Mouse (Mus musculus) stomach, embryonic 16.5 days (tissue): ENCODE results near the gene Ank3. TPM values are rescaled to one million over a fixed set of nuclear protein-coding genes. Genes with fewer than 3 reads are reported as not detected.
"Not testable (repeated sequence)": the region's sequence is repeated elsewhere in the genome, so short reads cannot be mapped to it uniquely, and the experiment has no call there.

Source experiments
- ATAC-seq: fragments of 200-750 bp; cut with Nextera tagmentation; 2 replicates; pipeline ENCODE4 v1.8.0; 2017; ENCODE audit warnings: moderate number of reproducible peaks, moderate TSS enrichment; ENCODE audit not compliant: insufficient read depth, low FRiP score
- H3K27ac ChIP-seq: fragments of 300-500 bp; sonication (generic); 2 replicates; pipeline ENCODE4 v1.5.1; 2014; ENCODE audit warnings: low read length
- H3K27me3 ChIP-seq: fragments of 300-500 bp; sonication (generic); 2 replicates; pipeline ENCODE4 v1.6.1; 2014; ENCODE audit warnings: low read length, control low read depth, mixed read lengths; ENCODE audit not compliant: control insufficient read depth, insufficient read depth
- H3K36me3 ChIP-seq: fragments of 300-500 bp; sonication (generic); 2 replicates; pipeline ENCODE4 v1.6.1; 2014; ENCODE audit warnings: low read length; ENCODE audit not compliant: control insufficient read depth, insufficient read depth
- H3K4me1 ChIP-seq: fragments of 300-500 bp; sonication (generic); 2 replicates; pipeline ENCODE4 v1.6.1; 2014; ENCODE audit warnings: low read length, control low read depth, mixed read lengths; ENCODE audit not compliant: control insufficient read depth, insufficient read depth
- H3K4me2 ChIP-seq: fragments of 300-500 bp; sonication (generic); 2 replicates; pipeline ENCODE4 v1.6.1; 2014; ENCODE audit warnings: low read depth, low read length, mixed read lengths
- H3K4me3 ChIP-seq: fragments of 300-500 bp; sonication (generic); replicated peaks from 2 replicates; pipeline ENCODE4 v1.5.1; 2014; ENCODE audit warnings: mild to moderate bottlenecking, low read length
- H3K9ac ChIP-seq: fragments of 300-500 bp; sonication (generic); 2 replicates; pipeline ENCODE4 v1.6.1; 2014; ENCODE audit warnings: low read length
- H3K9me3 ChIP-seq: fragments of 300-500 bp; sonication (generic); replicated peaks from 2 replicates; pipeline ENCODE4 v1.6.1; 2016; ENCODE audit warnings: low read length, control low read depth; ENCODE audit not compliant: control insufficient read depth
- WGBS: fragments of 180-500 bp; shearing (Covaris S2); extraction: QIAGEN DNeasy Blood & Tissue Kit; methylation state at CpG from one replicate; pipeline ENCODE4 v1.1.7; 2014; 5-methylcytosine and 5-hydroxymethylcytosine counted together
- polyA plus RNA-seq: library from polyadenylated mRNA; unstranded; fragments of >200 nt; fragmentation: Nextera tagmentation; extraction: Ambion mirVana; gene quantifications from 2 replicates; pipeline ENCODE4 v1.2.1, GENCODE M21; 2015

Ank3 gene
- 37.7 TPM in 2 replicates for polyA plus RNA-seq

DNA sequence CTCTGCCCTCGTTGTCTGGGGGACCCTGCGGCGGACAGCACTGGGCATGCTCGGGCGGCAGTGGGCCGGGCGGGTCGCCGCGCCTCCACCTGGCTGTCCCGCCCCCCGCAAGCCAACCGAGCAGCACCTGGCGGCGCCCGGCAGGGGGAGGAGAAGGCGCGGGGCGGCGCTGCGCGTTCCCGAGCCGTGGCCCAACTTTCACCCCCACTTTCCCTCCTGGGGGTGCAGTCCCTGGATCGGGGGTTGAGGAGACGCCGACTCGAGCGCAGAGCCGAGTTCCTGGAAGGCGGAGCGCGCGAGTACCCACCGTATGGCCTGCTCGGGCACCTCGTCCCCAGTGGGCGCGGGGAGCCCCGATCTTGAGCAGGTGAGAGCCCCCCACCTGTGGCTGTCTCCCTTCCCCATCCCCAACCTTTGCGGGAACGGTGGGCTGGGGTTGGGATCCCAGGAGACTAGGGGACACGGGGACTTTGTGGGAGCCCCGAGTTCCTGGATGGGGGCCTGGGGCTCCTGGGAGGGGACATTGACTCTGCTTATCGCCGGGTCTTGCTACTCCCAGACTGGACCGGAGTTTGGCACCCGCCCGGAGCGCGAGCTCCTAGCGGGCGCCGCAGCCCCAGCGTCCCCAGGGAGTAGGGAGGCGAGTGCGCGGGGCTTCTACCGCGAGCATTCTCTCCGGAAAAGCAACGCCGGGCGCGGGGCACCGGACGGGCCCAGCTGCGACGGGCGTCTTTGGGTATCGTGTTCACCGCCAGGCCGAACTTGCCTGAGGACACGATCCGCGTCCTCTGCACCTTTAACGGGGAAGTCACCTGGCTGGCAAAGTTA, at the start of gene Ank3:
TSS of gene Ank3 (plus strand) at position 11 of the 828 bp plus-strand sequence.
- Histone ChIP-seq H3K4me3 (peak within 1 kb of the TSS; percentile 77), H3K4me2 (peak within 1 kb of the TSS; percentile 99), H3K4me1 (peaks cover 12% of the 10 kb centered on the region), H3K9ac (peak within 1 kb of the TSS; percentile 81), H3K9me3 (no peaks in the 10 kb centered on the region), H3K36me3 (no peaks in the 10 kb centered on the region), H3K27me3 (peaks cover 8% of the 10 kb centered on the region), H3K27ac (no peak within 1 kb of the TSS)
- WGBS: under 1% methylated on average over 76 of the region's 77 CpGs
- ATAC-seq: peak; percentile 88

DNA sequence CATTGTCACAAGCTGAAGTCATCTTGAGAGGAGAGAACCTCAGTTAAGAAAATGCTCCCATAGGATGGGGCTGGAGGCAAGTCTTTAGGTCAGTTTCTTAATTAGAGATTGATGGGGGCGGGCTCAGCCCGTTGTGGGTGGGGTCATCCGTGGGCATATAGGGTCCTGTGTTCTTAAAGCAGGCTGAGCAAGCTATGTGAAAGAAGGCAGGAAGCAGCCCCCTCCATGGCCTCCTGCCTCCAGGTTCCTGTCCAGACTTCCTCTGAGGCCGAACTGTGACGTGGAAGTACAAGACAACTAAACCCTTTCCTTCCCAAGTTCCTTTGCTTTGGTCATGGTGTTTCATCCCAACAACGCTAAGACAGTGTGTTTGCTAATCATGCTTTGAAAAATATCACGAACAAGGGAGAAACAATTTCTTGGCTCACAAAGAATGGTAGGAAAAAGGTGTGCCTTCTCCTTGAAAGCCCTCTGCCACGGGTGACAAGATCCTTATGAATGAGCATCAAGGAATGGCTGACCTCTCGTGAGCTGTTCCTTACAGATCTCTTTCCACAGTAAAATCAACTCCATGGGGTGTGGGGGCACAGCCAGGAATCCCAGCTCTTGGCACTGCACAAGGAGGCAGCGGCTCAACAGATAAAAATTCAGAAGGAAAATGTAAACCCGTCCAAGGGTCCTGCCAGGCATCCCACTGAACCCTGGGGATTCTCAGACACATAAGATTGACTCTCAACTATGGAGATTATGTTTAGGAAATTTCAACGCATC, 47.3 kb upstream of the Ank3 start:
- peak overlapping the region; percentile 93 for H3K9ac ChIP-seq
- H3K9me3 ChIP-seq: no peaks in the 10 kb centered on the region
- H3K27me3 ChIP-seq: no peaks in the 10 kb centered on the region
- peak overlapping the region; percentile 85 for H3K4me3 ChIP-seq
- 7% methylated on average over 12 of the region's 12 CpGs for WGBS
- peak; percentile 20; the same call in 1 of the 2 replicates for ATAC-seq
- peaks cover 4% of the 10 kb centered on the region; the same call in 1 of the 2 replicates for H3K36me3 ChIP-seq
- H3K4me1 ChIP-seq: peaks cover 26% of the 10 kb centered on the region
- peak overlapping the region; percentile 94 for H3K27ac ChIP-seq
- peak overlapping the region; percentile 84 for H3K4me2 ChIP-seq

DNA sequence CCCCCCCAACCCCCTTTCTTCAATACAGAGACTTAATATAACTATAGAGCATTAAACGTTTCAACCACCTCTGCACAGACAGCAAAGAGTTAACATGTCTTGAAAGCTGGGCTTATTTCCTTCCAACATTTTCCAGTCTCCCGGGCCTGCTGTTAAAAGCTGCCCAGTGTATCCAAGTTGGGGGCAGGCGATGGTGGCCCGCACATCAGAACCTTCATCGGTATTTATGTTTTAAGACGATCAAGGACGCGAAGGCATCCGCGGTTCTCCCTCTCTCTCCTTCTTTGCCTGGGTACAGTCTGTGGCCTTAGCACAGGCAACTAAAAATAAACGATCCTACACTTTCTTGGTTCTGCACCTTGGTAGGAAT, 46.7 kb upstream of the Ank3 start:
- WGBS: under 1% methylated on average over 11 of the region's 11 CpGs
- H3K36me3 ChIP-seq: peaks cover 4% of the 10 kb centered on the region; the same call in 1 of the 2 replicates
- no peak for ATAC-seq
- H3K4me2 ChIP-seq: peak overlapping the region; percentile 84
- peak overlapping the region; percentile 94 for H3K27ac ChIP-seq
- H3K27me3 ChIP-seq: no peaks in the 10 kb centered on the region
- H3K9me3 ChIP-seq: no peaks in the 10 kb centered on the region
- peak overlapping the region; percentile 85 for H3K4me3 ChIP-seq
- H3K4me1 ChIP-seq: peaks cover 26% of the 10 kb centered on the region
- peak overlapping the region; percentile 93 for H3K9ac ChIP-seq

DNA sequence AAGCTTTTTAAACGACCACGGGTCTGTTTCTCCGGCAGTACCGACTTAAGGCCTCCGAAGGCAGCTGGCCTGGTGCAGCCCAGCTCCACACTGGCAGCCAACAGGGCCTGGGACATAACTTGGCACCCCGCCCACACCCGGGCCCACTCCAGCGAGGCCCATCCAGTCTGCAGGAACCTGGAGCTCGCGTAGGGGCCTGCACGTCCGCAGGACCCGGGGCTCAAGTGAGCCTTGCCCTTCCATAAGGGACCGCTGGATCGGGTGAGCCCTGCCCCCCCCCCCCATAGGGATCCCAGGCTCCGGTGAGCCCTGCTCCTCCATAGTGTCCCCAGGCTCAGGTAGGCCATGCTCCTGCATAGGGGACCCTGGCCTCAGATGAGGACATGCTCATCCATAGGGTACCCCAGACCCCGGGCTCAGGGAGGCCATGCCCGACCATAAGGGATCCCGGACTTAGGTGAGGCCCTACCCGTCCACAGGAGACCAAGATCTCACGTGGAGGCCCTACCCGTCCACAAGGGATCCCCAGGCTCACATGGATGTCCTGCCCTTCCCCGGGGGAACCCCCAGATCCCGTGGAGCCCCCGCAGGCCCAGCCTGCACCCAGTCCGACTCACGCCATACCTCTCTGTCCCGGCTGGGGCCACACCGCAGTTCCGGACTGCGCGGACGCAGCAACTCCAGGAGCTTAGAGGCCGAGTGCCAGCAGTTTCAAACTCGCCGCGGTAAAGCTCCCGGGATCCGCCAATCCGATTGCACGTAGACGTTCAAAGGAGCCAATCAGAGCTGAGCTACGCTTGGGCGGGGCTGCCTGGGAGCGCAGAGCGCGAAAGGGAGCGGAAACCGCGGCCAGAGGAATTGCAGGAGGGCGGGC, 46.1 kb upstream of the Ank3 start, which contains the start of gene Cdk1:
TSS of gene Cdk1 (minus strand) at position 727 of the 874 bp plus-strand sequence.
- H3K9ac ChIP-seq: peak within 1 kb of the TSS; percentile 93
- peak within 1 kb of the TSS; percentile 94 for H3K27ac ChIP-seq
- peaks cover 24% of the 10 kb centered on the region for H3K4me1 ChIP-seq
- H3K4me3 ChIP-seq: peak within 1 kb of the TSS; percentile 85
- under 1% methylated on average over 51 of the region's 51 CpGs for WGBS
- peak within 1 kb of the TSS; percentile 84 for H3K4me2 ChIP-seq
- peaks cover 4% of the 10 kb centered on the region; the same call in 1 of the 2 replicates for H3K36me3 ChIP-seq
- peak; percentile 95 for ATAC-seq
- H3K27me3 ChIP-seq: no peaks in the 10 kb centered on the region
- no peaks in the 10 kb centered on the region for H3K9me3 ChIP-seq

DNA sequence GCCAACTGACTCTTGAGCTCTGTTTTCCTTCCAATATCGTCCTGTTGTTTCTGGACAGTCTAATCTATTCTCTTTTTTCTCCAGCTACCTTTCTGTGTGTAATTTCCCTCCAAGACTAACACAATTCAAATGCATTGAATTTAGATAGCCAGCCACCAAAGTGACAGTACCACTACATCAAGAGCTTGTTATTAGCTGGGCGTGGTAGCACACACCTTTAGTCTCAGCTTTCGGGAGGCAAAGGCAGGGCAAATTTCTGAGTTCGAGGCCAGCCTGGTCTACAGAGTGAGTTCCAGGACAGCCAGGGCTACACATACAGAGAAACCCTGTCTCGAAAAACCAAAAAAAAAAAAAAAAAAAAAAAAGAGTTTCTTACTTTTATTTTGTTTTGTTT, 45.5 kb upstream of the Ank3 start:
- Histone ChIP-seq H3K4me3 (peak overlapping the region; percentile 85), H3K4me2 (peak overlapping the region; percentile 39), H3K9ac (peak overlapping the region; percentile 47; the same call in 1 of the 2 replicates), H3K4me1 (peaks cover 21% of the 10 kb centered on the region)
- not testable (repeated sequence) for H3K27ac ChIP-seq, H3K9me3 ChIP-seq, H3K36me3 ChIP-seq, H3K27me3 ChIP-seq, ATAC-seq
- 30% methylated on average over 5 of the region's 5 CpGs for WGBS

DNA sequence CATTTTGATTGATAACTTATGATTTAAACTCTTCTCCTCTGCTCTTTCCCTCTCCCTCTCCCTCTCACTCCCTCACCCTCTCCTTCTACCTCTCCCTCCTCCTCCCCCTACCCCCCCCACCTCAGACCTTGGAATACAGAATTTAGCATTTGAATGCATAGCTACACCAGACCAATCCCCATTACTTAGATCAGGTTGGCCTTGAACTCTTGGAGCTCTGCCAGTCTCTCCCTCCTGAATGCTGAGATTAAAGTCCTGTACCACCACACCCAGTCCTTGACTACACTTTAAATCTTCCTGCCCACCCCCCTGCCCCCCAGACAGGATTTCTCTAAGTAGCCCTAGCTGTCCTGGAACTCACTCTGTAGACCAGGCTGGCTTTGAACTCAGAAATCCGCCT, 38.9 kb upstream of the Ank3 start:
- ATAC-seq: no peak
- no peak overlapping the region for H3K9ac ChIP-seq
- no peaks in the 10 kb centered on the region for H3K36me3 ChIP-seq
- no peak overlapping the region for H3K4me3 ChIP-seq
- 89% methylated on average over 1 of the region's 1 CpGs for WGBS
- no peak overlapping the region for H3K27ac ChIP-seq
- H3K4me2 ChIP-seq: no peak overlapping the region
- no peaks in the 10 kb centered on the region for H3K4me1 ChIP-seq
- no peaks in the 10 kb centered on the region; the same call in 1 of the 2 replicates for H3K9me3 ChIP-seq
- no peaks in the 10 kb centered on the region for H3K27me3 ChIP-seq

DNA sequence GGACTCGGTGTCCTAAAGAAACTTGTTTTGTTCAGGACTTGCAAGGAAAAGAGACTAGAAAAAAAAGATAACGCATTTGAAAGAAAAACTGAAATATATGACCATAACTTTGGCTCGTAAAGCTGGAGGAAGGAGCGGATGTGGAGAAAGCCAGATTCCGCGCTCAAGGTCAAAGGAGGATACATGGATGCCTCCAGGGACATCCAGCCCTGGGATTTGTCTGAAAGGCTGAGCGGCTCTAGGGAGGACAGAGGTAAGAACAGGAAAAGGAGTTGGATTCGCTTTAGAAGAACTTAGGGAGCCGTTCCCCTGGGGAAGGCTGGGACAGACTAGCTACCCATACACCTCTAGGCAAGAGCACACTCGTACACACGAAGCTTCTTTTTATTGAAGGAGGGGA, 32.4 kb upstream of the Ank3 start:
- Histone ChIP-seq H3K27ac (no peak overlapping the region), H3K9ac (no peak overlapping the region), H3K9me3 (no peaks in the 10 kb centered on the region; the same call in 1 of the 2 replicates), H3K27me3 (no peaks in the 10 kb centered on the region), H3K4me3 (no peak overlapping the region), H3K36me3 (no peaks in the 10 kb centered on the region), H3K4me1 (no peaks in the 10 kb centered on the region), H3K4me2 (no peak overlapping the region)
- WGBS: 78% methylated on average over 11 of the region's 11 CpGs
- ATAC-seq: no peak

DNA sequence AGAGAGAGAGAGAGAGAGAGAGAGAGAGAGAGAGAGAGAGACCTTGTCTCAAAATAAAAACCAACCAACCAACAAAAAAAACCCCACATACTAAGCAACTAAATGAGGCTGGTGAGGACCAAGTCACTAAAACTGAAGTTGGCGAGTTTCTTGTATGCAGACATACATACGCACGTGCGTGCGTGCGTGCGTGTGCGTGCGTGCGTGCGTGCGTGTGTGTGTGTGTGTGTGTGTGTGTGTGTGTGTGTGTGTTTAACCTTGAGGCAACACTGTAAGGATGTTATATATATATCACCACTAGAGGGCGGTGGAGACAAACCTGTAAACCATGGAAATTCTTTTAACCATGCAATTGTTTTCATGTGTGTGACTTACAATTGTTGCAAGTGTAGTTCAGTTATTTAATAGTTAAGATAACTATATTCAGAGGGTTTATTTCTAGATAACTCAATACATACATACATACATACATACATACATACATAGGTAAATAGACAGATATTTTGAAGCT, 31.6 kb upstream of the Ank3 start:
- Histone ChIP-seq H3K36me3 (no peaks in the 10 kb centered on the region), H3K9ac (no peak overlapping the region), H3K4me2 (no peak overlapping the region), H3K4me1 (no peaks in the 10 kb centered on the region), H3K4me3 (no peak overlapping the region), H3K9me3 (no peaks in the 10 kb centered on the region; the same call in 1 of the 2 replicates), H3K27me3 (no peaks in the 10 kb centered on the region), H3K27ac (no peak overlapping the region)
- 84% methylated on average over 13 of the region's 13 CpGs for WGBS
- ATAC-seq: no peak
